Mouse (Mus musculus) intestine, embryonic 15.5 days (tissue): ENCODE results near the gene Kif5c. TPM values are rescaled to one million over a fixed set of nuclear protein-coding genes. Genes with fewer than 3 reads are reported as not detected.

Source experiments
- ATAC-seq: fragments of 200-750 bp; cut with Nextera tagmentation; 2 replicates; pipeline ENCODE4 v1.8.0; 2017; ENCODE audit warnings: moderate TSS enrichment, moderate library complexity
- H3K27ac ChIP-seq: fragments of 300-500 bp; sonication (generic); 2 replicates; pipeline ENCODE4 v1.5.1; 2015; ENCODE audit warnings: mild to moderate bottlenecking, inconsistent platforms
- H3K27me3 ChIP-seq: fragments of 300-500 bp; sonication (generic); replicated peaks from 2 replicates; pipeline ENCODE4 v1.6.1; 2015; ENCODE audit warnings: inconsistent platforms
- H3K36me3 ChIP-seq: fragments of 300-500 bp; sonication (generic); 2 replicates; pipeline ENCODE4 v1.6.1; 2015; ENCODE audit warnings: inconsistent platforms
- H3K4me1 ChIP-seq: fragments of 300-500 bp; sonication (generic); replicated peaks from 2 replicates; pipeline ENCODE4 v1.6.1; 2015; ENCODE audit warnings: inconsistent platforms
- H3K4me2 ChIP-seq: fragments of 300-500 bp; sonication (generic); replicated peaks from 2 replicates; pipeline ENCODE4 v1.6.1; 2015; ENCODE audit warnings: mild to moderate bottlenecking, inconsistent platforms
- H3K4me3 ChIP-seq: fragments of 300-500 bp; sonication (generic); replicated peaks from 2 replicates; pipeline ENCODE4 v1.5.1; 2015; ENCODE audit warnings: inconsistent platforms
- H3K9ac ChIP-seq: fragments of 300-500 bp; sonication (generic); 2 replicates; pipeline ENCODE4 v1.6.1; 2015; ENCODE audit warnings: inconsistent platforms
- H3K9me3 ChIP-seq: fragments of 300-500 bp; sonication (generic); 2 replicates; pipeline ENCODE4 v1.6.1; 2016; ENCODE audit warnings: inconsistent platforms
- WGBS: fragments of 180-500 bp; shearing (Covaris S2); methylation state at CpG from one replicate; pipeline ENCODE4 v1.1.7; 2015; 5-methylcytosine and 5-hydroxymethylcytosine counted together
- polyA plus RNA-seq: library from polyadenylated mRNA; unstranded; fragments of >200 nt; fragmentation: Nextera tagmentation; extraction: Ambion mirVana; gene quantifications from 2 replicates; pipeline ENCODE4 v1.2.1, GENCODE M21; 2015

The Kif5c gene
- polyA plus RNA-seq = 6.6 and 8.2 TPM in 2 replicates

DNA sequence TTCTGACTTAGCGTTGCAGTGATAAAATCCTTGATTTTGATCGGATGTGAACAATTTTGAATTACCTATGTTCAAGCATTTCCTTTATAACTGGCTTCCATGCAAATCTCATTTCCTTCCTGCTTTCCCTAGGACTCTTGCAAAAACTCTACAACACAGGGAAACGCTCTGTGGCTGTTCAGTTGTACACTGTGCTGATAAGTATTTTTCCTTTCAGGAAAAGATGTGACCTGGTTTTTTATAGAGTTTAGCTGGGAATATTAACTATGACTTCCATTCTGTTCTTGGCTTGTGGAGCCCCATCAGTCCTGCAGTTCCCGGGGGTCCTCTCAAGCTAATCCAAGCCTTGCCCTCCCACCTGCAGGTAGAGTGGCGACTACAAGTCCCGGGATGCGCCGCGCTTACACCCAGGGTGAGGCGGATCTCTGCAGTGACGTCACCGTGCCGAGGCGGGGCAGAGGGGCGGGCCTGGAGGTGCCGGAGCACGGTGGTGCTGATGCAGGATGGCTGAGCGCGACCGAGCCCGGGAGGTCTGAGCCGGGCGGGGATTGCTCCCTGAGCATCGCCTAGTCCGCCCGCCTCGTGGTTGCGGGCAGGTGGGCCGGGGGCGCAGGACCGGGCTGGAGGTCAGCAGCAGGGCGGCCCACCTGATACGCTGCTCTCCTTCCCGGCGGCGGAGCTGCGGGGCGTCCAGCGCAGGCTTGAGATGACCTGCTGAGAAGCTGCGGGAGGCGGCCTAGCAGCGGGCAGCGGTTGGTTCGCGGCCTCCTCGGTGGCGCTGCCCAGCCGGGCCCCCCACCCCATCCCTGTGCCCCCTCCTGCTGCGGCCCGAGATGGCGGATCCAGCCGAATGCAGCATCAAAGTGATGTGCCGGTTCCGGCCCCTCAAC is at the start of gene Kif5c:
TSS of gene Kif5c (plus strand) at position 470 of the 890 bp plus-strand sequence.
- H3K9ac ChIP-seq = peak within 1 kb of the TSS; percentile 22

DNA sequence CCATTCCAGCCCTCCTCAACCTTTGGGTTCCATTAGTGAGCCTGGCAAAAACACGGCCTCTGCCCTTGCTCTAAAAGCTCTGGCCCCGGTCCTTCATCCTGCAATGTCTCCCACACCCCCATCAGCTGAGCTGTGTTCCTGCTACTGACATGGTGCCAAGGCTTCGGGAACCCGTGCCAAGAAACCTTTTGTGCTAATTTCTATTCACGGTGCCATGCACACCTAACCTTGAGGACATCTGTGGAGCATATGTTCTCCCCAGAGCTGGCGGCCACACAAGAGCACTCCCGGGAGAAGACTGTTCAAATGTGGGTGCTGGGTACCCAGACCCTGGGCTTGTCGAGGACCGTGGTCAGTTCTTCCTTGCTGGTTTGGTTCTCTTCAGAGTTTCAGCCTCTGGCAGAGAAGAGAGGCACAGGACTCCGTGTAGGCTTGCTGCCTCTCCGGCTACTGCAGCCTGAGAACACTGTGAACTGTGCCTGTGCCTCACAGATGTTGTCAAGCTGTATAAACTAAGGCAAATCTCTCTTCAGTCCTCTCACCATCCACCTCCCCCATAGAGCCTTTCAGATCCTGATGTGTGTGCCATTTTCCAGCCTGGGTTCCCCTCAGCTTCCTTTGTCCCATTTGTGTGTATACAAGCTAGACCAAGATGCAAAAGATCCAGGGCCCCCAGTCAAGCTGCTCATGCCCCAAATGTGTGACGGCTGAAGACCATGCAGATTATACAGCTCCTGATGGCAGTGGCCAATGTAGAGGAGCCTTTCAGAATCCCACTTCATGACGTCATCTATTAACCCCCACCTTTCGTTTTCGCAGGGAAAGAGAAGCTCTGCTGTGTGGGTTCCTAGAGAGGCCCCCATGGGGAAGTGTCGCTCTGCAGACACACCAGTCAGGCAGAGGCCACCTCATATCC is 49.0 kb upstream of the Kif5c start:
- Histone ChIP-seq H3K4me1 (0 out of 2 replicates have a peak, but pooled peaks cover 6% of the 10 kb centered on the region), H3K27me3 (no peaks in the 10 kb centered on the region), H3K4me2 (no peak overlapping the region), H3K4me3 (no peak overlapping the region), H3K36me3 (no peaks in the 10 kb centered on the region), H3K27ac (no peak overlapping the region), H3K9me3 (no peaks in the 10 kb centered on the region), H3K9ac (no peak overlapping the region)
- WGBS = 67% methylated on average over 16 of the region's 16 CpGs
- ATAC-seq = no peak

More for the DNA sequence above, at the start of gene Kif5c:
- Histone ChIP-seq H3K36me3 (no peaks in the 10 kb centered on the region), H3K27me3 (peaks cover 18% of the 10 kb centered on the region), H3K9me3 (no peaks in the 10 kb centered on the region), H3K27ac (no peak within 1 kb of the TSS), H3K4me1 (peaks cover 7% of the 10 kb centered on the region), H3K4me2 (peak within 1 kb of the TSS; percentile 98), H3K4me3 (peak within 1 kb of the TSS; percentile 53)
- ATAC-seq = peak; percentile 99
- 5% methylated on average over 53 of the region's 54 CpGs for WGBS

- Histone ChIP-seq H3K4me1 (0 out of 2 replicates have a peak, but pooled peaks cover 6% of the 10 kb centered on the region), H3K4me3 (no peak overlapping the region), H3K27me3 (no peaks in the 10 kb centered on the region), H3K36me3 (no peaks in the 10 kb centered on the region), H3K9ac (no peak overlapping the region), H3K4me2 (no peak overlapping the region), H3K9me3 (no peaks in the 10 kb centered on the region), H3K27ac (no peak overlapping the region)
- WGBS = 50% methylated on average over 6 of the region's 6 CpGs
- ATAC-seq = 0 out of 2 replicates have a peak, but pooled peaks have one; percentile 47
Measured at GRCm38 (mm10) chr2:49570778-49571101, 48.4 kb upstream of the Kif5c start.

- Histone ChIP-seq H3K4me3 (no peak overlapping the region), H3K4me2 (no peak overlapping the region), H3K4me1 (0 out of 2 replicates have a peak, but pooled peaks cover 6% of the 10 kb centered on the region), H3K9me3 (no peaks in the 10 kb centered on the region), H3K27me3 (no peaks in the 10 kb centered on the region), H3K36me3 (no peaks in the 10 kb centered on the region), H3K9ac (no peak overlapping the region), H3K27ac (no peak overlapping the region)
- ATAC-seq = 0 out of 2 replicates have a peak, but pooled peaks have one; percentile 15
- WGBS = 75% methylated on average over 11 of the region's 11 CpGs
Measured at GRCm38 (mm10) chr2:49571159-49571920, 47.8 kb upstream of the Kif5c start.

DNA sequence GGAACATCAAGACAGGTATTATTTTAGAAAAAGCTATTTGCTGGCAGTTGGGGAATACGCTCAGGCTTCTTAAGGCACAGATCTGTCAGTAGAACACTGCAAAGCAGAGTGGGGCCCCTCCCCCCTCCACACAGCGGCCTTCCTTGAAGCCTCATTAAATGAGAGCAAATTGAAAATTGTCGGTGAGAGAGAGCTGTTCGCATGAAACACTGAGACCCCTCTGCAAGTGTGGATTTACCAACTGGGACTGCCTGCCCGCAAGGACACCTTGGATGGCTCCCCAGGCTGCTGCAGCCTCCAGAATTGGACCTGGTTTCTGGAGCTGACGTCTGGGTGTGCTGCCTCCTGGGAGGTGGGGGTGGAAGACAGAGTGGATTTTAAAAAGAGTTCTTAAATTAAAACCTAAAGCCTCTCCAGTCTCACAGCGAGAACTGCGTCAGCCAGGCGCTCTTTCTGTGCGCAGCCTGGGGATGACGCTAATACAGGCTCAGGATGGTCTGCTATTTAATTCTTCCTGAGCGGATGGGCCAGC is 46.9 kb upstream of the Kif5c start:
- H3K27me3 ChIP-seq = no peaks in the 10 kb centered on the region
- no peaks in the 10 kb centered on the region for H3K9me3 ChIP-seq
- H3K4me3 ChIP-seq = no peak overlapping the region
- 57% methylated on average over 12 of the region's 12 CpGs for WGBS
- H3K4me1 ChIP-seq = 0 out of 2 replicates have a peak, but pooled peaks cover 6% of the 10 kb centered on the region
- no peaks in the 10 kb centered on the region for H3K36me3 ChIP-seq
- no peak overlapping the region for H3K27ac ChIP-seq
- H3K9ac ChIP-seq = no peak overlapping the region
- no peak for ATAC-seq
- no peak overlapping the region for H3K4me2 ChIP-seq

GRCm38 (mm10) chr2:49572684-49573083 is 46.4 kb upstream of the Kif5c start:
- no peak overlapping the region for H3K4me3 ChIP-seq
- 79% methylated on average over 9 of the region's 9 CpGs for WGBS
- H3K27me3 ChIP-seq = no peaks in the 10 kb centered on the region
- no peak overlapping the region for H3K4me2 ChIP-seq
- 0 out of 2 replicates have a peak, but pooled peaks cover 6% of the 10 kb centered on the region for H3K4me1 ChIP-seq
- no peak for ATAC-seq
- H3K9ac ChIP-seq = no peak overlapping the region
- H3K9me3 ChIP-seq = no peaks in the 10 kb centered on the region
- H3K36me3 ChIP-seq = no peaks in the 10 kb centered on the region
- no peak overlapping the region for H3K27ac ChIP-seq

DNA sequence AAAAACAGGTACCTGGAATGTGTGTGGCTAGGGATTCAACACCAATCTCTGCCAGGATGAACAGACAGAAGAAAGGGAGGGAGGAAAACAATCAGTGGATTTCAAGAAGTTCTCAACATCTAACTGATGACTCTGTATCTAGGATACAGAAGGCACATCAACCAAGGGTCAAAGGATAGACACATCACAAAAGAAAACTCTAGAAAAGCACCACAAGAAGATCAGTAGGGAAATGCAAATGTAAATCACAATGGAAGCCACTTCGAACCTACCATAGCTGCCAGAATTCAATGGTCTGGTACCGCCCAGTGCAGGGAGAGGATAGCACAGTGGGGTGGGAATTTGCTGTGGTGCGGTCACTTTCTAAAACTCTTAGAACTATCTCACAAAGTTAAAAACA is 45.8 kb upstream of the Kif5c start:
- Histone ChIP-seq H3K4me1 (0 out of 2 replicates have a peak, but pooled peaks cover 6% of the 10 kb centered on the region), H3K9me3 (no peaks in the 10 kb centered on the region), H3K27me3 (no peaks in the 10 kb centered on the region), H3K9ac (no peak overlapping the region), H3K4me3 (no peak overlapping the region), H3K27ac (no peak overlapping the region), H3K36me3 (no peaks in the 10 kb centered on the region), H3K4me2 (no peak overlapping the region)
- WGBS = 91% methylated on average over 3 of the region's 3 CpGs
- ATAC-seq = no peak

- 85% methylated on average over 3 of the region's 3 CpGs for WGBS
- no peak for ATAC-seq
Measured at GRCm38 (mm10) chr2:49580585-49580984, 38.5 kb upstream of the Kif5c start.

DNA sequence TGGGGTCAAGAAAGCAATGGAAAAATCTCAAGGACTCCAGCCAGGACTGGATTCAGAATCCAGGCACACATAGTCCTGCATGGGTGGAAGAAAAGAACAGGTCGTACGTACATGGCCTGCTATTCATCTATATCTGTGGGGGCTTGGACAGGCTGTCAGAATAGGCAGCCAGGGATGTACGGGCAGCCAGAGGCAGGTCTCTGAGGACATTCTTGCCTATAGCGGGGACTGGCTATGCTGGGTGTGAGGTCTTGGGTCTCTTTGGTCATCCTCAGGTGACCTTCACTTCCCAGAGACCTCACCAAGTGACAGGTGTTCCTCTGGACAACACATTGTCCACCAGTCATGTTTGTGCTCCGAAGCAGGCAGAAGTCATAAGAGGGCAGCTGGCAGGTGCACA is 36.6 kb upstream of the Kif5c start:
- no peak for ATAC-seq
- Histone ChIP-seq H3K9ac (no peak overlapping the region), H3K4me1 (no peaks in the 10 kb centered on the region), H3K36me3 (no peaks in the 10 kb centered on the region), H3K4me2 (no peak overlapping the region), H3K9me3 (no peaks in the 10 kb centered on the region), H3K4me3 (no peak overlapping the region), H3K27me3 (no peaks in the 10 kb centered on the region), H3K27ac (no peak overlapping the region)
- 78% methylated on average over 5 of the region's 5 CpGs for WGBS

More at GRCm38 (mm10) chr2:49580585-49580984, 38.5 kb upstream of the Kif5c start:
- no peaks in the 10 kb centered on the region for H3K4me1 ChIP-seq
- H3K4me3 ChIP-seq = no peak overlapping the region
- no peaks in the 10 kb centered on the region for H3K9me3 ChIP-seq
- H3K4me2 ChIP-seq = no peak overlapping the region
- H3K9ac ChIP-seq = no peak overlapping the region
- H3K27ac ChIP-seq = no peak overlapping the region
- H3K36me3 ChIP-seq = no peaks in the 10 kb centered on the region
- H3K27me3 ChIP-seq = no peaks in the 10 kb centered on the region

DNA sequence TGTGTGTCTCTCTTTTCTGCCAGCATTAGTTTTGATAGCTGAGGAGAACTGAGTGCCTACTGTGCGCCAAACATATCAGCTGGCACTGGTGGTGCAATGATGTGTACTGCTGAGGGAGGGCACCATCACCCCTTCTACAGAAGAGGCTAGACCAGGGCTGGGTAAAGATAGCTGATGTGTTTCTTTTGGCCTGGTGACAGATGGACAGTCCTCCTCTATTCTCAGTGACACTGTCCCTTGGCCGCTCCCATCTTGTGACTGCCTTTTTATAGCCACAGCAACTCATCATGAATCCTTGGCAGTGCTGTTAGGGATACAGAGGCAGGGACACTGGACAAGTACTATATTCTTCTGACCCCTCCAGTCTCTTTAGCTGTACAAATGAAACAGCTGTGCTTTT is 35.8 kb upstream of the Kif5c start:
- Histone ChIP-seq H3K27me3 (no peaks in the 10 kb centered on the region), H3K4me2 (no peak overlapping the region), H3K4me1 (no peaks in the 10 kb centered on the region), H3K36me3 (no peaks in the 10 kb centered on the region), H3K9me3 (no peaks in the 10 kb centered on the region), H3K9ac (no peak overlapping the region), H3K27ac (no peak overlapping the region), H3K4me3 (no peak overlapping the region)
- 98% methylated on average over 2 of the region's 2 CpGs for WGBS
- ATAC-seq = no peak

GRCm38 (mm10) chr2:49590450-49590849 is 28.6 kb upstream of the Kif5c start:
- H3K27me3 ChIP-seq = no peaks in the 10 kb centered on the region
- no peaks in the 10 kb centered on the region for H3K9me3 ChIP-seq
- H3K36me3 ChIP-seq = no peaks in the 10 kb centered on the region
- H3K27ac ChIP-seq = no peak overlapping the region
- H3K4me1 ChIP-seq = no peaks in the 10 kb centered on the region
- H3K4me3 ChIP-seq = no peak overlapping the region
- H3K9ac ChIP-seq = no peak overlapping the region
- no peak overlapping the region for H3K4me2 ChIP-seq
- ATAC-seq = no peak
- WGBS = 61% methylated on average over 5 of the region's 5 CpGs
